Mouse (Mus musculus) kidney, embryonic 14.5 days (tissue): ENCODE data around the gene Mrpl23. TPM values are rescaled to one million over a fixed set of nuclear protein-coding genes. Genes with fewer than 3 reads are reported as not detected.

Experiments
- microRNA counts: library from miRNA; unstranded; fragments of <30 nt; microRNA quantifications from one replicate; lab custom pipeline; 2017
- microRNA-seq: library from miRNA; unstranded; fragments of <30 nt; microRNA quantifications from one replicate; pipeline ENCODE4, GENCODE M21; 2016
- polyA plus RNA-seq: library from polyadenylated mRNA; unstranded; fragments of >200 nt; fragmentation: Nextera tagmentation; extraction: Ambion mirVana; gene quantifications from 2 replicates; pipeline ENCODE4 v1.2.1, GENCODE M21; 2014

Mrpl23 gene
- polyA plus RNA-seq, 1 experiment from 2014 or later = 33.4 TPM

MicroRNA genes within 50 kb of the gene (microRNA counts, 519-probe panel; counts per million panel counts)
- microRNA mmu-miR-675-3p (lab: Ali Mortazavi, UCI) (4,660 counts per million, percentile 33 among the panel's probes with 10 or more counts), microRNA mmu-miR-675-5p (lab: Ali Mortazavi, UCI) (not detected)

Small RNAs within 50 kb of the gene (microRNA-seq; reads per million reads assigned to microRNA genes)
- gene Mir675 = 92.4 reads per million, percentile 52 among the genes with 10 or more reads in this experiment

Other genes with a start within 250 kb of the Mrpl23 start
- not detected in 2 replicates for gene Krtap5-1, start 235.6 kb upstream of the Mrpl23 start, polyA plus RNA-seq
- not detected in 2 replicates for gene Krtap5-4, start 229.1 kb upstream of the Mrpl23 start, polyA plus RNA-seq
- gene Ifitm10, start 158.9 kb upstream of the Mrpl23 start, polyA plus RNA-seq = 1.4 and 1.7 TPM in 2 replicates
- gene Gm49369, start 150.0 kb upstream of the Mrpl23 start, polyA plus RNA-seq = not detected in 2 replicates
- 223 and 260 TPM in 2 replicates for gene Ctsd, start 144.6 kb upstream of the Mrpl23 start, polyA plus RNA-seq
- gene Syt8, start 97.8 kb upstream of the Mrpl23 start, polyA plus RNA-seq = not detected in 2 replicates
- 3.1 and 3.7 TPM in 2 replicates for gene Tnni2, start 90.9 kb upstream of the Mrpl23 start, polyA plus RNA-seq
- 92.8 and 124 TPM in 2 replicates for gene Lsp1, start 71.9 kb upstream of the Mrpl23 start, polyA plus RNA-seq
- 3.2 and 3.5 TPM in 2 replicates for gene Tnnt3, start 33.9 kb upstream of the Mrpl23 start, polyA plus RNA-seq
- gene Igf2, start 134.1 kb downstream of the Mrpl23 start, polyA plus RNA-seq = 627 and 715 TPM in 2 replicates
- not detected in 2 replicates for gene Gm49394, start 137.3 kb downstream of the Mrpl23 start, polyA plus RNA-seq
- 0.81 TPM in 1 of 2 replicates, not detected in the other for gene Ins2, start 210.7 kb downstream of the Mrpl23 start, polyA plus RNA-seq